Mouse (Mus musculus) CH12.LX (cell line): ENCODE results near the gene Cyp1a1.

Experiments
- CTCF ChIP-seq, 2 experiments: IDR thresholded peaks in 1 of 2; conservative IDR thresholded peaks in 1 of 2; 2 replicates each; pipeline ENCODE4 v1.5.1; 2011 to 2012; ENCODE audit warnings: low read depth in 2 of 2, low read length in 2 of 2, improper control_type of control experiment in 1 of 2, inconsistent platforms in 1 of 2, mild to moderate bottlenecking in 1 of 2, moderate library complexity in 1 of 2
- HCFC1 ChIP-seq: IDR thresholded peaks from 2 replicates; pipeline ENCODE4 v1.6.1; 2012; ENCODE audit warnings: low read depth, mild to moderate bottlenecking, inconsistent platforms, low read length, improper control_type of control experiment
- JUN ChIP-seq: IDR thresholded peaks from 2 replicates; pipeline ENCODE4 v1.6.1; 2011; ENCODE audit warnings: low read depth, mild to moderate bottlenecking, low read length, improper control_type of control experiment, moderate library complexity; ENCODE audit not compliant: insufficient read depth
- POLR2A ChIP-seq: IDR thresholded peaks from 2 replicates; pipeline ENCODE4 v1.6.1; 2011; ENCODE audit warnings: low read depth, mild to moderate bottlenecking, improper control_type of control experiment, low read length
- POLR2AphosphoS2 ChIP-seq: IDR thresholded peaks from 2 replicates; pipeline ENCODE4 v1.6.1; 2011; ENCODE audit warnings: low read depth, low read length, improper control_type of control experiment
- USF2 ChIP-seq: conservative IDR thresholded peaks from 2 replicates; pipeline ENCODE4 v1.6.1; 2011; ENCODE audit warnings: low read depth, low read length, improper control_type of control experiment

DNA sequence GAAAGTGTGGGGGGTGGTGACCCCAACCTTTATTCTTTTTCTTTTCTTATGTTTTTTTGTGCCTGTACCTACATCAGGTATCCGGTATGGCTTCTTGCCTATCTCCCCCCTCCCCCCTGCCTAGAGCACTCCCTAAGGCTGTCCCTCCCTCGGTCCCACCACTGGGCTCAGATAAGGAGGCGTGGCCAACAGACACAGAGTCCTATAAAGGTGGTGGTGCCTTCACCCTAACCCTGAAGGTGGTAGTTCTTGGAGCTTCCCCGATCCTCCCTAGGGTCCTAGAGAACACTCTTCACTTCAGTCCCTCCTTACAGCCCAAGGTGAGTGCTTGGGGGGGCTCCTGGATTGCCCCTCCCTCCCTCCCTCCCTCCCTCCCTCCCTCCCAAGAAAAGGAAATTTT is 9.7 kb downstream of the Cyp1a1 start:
- TF ChIP-seq CTCF (conservative IDR thresholded peaks at IDR 0.05 in 1 of 2, IDR thresholded peaks at IDR 0.05 in 1 of 2; ENCODE audit: low read depth in 2 of 2, low read length in 2 of 2): no peak
- TF ChIP-seq HCFC1: no peak
- no peak for TF ChIP-seq POLR2AphosphoS2
- TF ChIP-seq USF2: no peak
- no peak for TF ChIP-seq POLR2A
- TF ChIP-seq JUN: no peak
